Mouse (Mus musculus) left cerebral cortex, adult 11 months (tissue): ENCODE measurements at regions not wholly inside any gene's neighbourhood (a gene's known extent, or its start where the extent isn't known, plus 50 kb on each side); places are given as distances from the start of the nearest gene placed in this dataset.

Source experiments
- DNase-seq: peaks from one replicate; pipeline ENCODE4 v3.0.0; 2022; ENCODE audit warnings: low spot score

DNA sequence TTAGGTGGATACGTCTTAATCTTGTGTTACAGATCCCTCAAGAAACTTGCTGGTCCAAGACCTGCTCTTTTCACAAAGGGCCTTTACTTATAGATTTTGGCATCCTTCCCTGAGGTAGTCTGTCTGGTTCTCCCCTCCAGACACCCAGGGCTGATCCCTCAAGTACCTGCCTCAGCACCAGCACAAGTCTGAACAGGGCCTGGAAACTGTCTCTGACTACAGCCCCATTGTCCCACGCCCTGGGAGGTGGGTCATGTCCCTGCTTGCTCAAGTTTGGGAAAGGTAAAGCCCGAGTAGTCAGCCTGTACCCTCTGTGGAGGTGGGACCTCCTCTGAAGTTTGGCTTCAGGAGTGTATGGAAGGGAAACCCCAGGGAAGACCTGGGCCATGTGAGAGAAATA is 323.3 kb downstream of the Gm49356 start:
- no peak for DNase-seq

GRCm38 (mm10) chr15:59214096-59214495 is 325.0 kb downstream of the Gm49356 start:
- no peak for DNase-seq

GRCm38 (mm10) chr15:59215239-59215638 is 326.1 kb downstream of the Gm49356 start:
- DNase-seq, result no peak

DNA sequence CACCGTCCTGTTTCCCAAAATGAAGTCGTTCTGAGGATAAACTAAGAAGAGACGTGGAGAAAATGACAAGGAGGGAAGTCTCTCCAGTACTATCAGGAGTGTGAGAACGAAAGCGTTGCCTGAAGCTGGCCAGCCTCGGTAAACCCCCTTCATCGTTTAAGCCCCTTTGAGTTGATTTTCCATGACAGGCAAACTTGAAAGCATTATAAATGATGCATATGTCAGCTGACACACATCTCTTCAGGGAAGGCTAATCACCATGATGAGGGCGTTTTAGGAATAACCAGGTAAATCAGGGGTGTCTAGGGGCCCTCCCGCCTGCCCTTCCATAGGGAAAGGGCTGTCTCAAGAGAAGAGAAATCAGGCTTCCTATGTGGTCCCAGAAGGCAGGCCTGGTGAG is 328.4 kb downstream of the Gm49356 start:
- no peak for DNase-seq

GRCm38 (mm10) chr15:59218916-59219315 is 329.8 kb downstream of the Gm49356 start:
- DNase-seq, result no peak

- DNase-seq, result no peak
These were observed 336.5 kb downstream of the Gm49356 start for GRCm38 (mm10) chr15:59225637-59226036.

- no peak for DNase-seq
These were observed 338.2 kb downstream of the Gm49356 start for GRCm38 (mm10) chr15:59227293-59227692.

- no peak for DNase-seq
These were observed 341.4 kb downstream of the Gm49356 start for GRCm38 (mm10) chr15:59230536-59230935.

GRCm38 (mm10) chr15:59231703-59232102 is 342.6 kb downstream of the Gm49356 start:
- no peak for DNase-seq

GRCm38 (mm10) chr15:59232290-59232689 is 343.2 kb downstream of the Gm49356 start:
- no peak for DNase-seq

- DNase-seq, result no peak
These were observed 348.5 kb downstream of the Gm49356 start for GRCm38 (mm10) chr15:59237446-59238161.

- no peak for DNase-seq
These were observed 352.7 kb downstream of the Gm49356 start for GRCm38 (mm10) chr15:59241752-59242151.

DNA sequence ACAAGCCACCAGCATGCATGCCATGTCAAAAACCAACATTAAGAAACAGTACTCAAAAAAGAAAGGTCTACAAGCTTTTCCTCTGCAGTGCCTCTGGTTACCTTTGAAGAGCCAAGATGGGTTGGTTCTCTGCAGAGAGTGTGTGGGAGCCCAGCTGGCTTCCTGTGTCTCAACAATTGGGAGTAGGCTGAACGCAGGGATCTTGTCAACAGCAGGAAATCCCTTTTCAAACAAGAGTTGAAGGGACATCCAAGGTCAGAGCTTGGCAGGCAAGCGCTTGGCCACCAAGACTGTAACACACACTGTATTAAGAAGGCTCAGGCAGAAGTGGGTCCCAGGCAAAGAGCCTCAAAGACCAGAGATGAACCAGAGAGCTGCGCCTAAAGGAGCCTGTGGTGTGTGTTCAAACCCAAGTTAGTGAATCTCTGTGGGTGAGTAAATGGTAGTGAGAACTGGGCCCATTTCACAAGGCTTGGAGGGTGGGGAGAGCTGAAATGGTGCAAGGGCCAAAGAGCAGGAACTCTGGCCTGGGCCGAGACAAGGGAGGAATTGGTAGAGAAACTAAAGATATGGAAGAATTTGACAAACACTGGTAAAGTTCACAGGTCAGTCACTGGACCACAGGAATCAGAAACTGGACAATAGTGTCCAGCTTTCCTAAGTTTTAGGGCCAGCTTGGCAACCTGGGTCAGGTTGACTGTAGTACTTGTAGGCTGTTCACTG is 357.0 kb downstream of the Gm49356 start:
- no peak for DNase-seq

DNA sequence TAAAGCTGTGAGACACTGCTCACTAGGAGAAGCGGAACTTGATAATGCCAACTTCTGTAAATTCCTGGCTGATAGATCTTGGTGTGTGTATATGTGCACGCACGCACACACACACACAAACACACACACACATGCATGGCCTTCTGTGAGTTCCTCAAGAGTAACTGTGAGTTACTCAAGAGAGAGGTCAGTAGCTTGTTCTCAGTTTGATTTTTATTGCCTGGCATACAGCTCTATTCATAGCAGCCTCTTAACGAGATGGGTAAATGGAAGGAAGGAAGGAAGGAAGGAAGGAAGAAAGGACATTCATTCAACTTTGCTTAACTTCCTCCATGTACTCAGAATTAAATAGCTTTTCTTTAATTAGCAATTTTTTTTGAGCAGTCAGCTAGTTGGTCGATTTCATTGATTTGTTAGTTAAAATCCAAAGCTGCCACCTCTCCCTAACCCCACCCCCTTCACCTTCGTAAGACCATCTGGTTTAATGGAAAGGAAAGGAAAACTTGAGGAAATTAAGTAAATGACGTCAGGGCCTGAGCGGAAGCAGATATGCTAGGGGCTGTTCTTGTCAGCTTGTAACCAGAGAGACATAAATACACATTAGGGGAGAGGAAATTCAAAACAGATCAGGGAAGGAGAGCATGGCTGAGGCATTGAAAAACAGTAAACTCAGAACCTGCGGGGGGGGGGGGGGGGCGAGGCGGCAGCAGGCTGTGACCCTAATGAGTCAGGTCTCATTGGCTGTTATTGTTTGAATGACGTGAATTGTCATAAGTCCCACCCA is 359.6 kb downstream of the Gm49356 start:
- no peak for DNase-seq

GRCm38 (mm10) chr15:59261380-59261779 is 372.3 kb downstream of the Gm49356 start:
- no peak for DNase-seq

DNA sequence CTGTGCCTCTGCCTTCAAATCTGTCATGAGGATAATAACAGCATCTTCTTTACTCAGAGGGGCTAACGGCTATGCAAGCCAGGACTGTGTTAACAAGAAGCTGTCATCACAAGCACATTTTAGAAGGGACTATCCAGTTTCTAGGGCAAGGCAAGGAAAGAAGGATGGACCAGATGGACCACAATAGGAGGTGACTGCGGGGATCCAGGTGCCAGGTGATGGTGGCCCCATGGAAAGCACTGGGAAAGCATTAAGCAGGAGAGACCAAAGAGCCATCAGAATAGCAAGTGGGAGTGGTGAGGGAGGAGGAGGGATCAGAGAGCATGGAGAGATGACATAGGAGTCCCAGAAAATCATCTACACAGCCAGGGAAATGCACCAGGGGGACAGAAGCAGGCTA is 373.3 kb downstream of the Gm49356 start:
- DNase-seq, result no peak

- no peak for DNase-seq
These were observed 374.6 kb downstream of the Gm49356 start for GRCm38 (mm10) chr15:59263433-59264328.
